Mouse (Mus musculus): ENCODE measurements at regions not wholly inside any gene's neighbourhood (a gene's known extent, or its start where the extent isn't known, plus 50 kb on each side); places are given as distances from the start of the nearest gene placed in this dataset.

DNA sequence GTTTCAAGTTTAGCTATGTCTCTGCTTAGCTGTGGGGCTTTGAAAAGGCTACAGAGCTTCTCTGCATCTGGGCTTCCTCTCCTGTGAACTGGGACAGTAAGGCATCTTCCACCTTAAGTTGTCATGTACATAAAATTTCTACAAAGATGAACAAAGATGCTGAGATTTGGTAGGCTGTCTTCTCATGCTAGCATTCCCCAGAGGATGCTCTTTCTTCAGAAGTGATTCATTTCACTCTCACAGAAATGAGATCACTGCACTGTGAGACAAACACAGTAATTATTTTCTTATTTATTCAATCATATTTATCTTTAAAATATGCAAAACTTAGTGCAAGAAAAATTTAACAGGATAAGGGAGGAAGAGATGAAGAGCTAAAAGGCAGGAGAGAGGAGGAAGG lies 261.5 kb downstream of the Lpin1 start:
- H3K27me3 ChIP-seq (ENCODE audit: control insufficient read depth in 1 of 2, insufficient read depth in 2 of 2, low read length in 2 of 2), result no peaks in the 10 kb centered on the region; a peak in 2 of 4 replicates
- no peak for DNase-seq (ENCODE audit: low read depth, low spot score)
- no peaks in the 10 kb centered on the region for H3K79me2 ChIP-seq (ENCODE audit: control insufficient read depth, insufficient read depth, low read length, poor library complexity)
- no peak for TF ChIP-seq MYB (IDR thresholded peaks at IDR 0.05; ENCODE audit: low read depth, low read length)
- TF ChIP-seq POLR2A (IDR thresholded peaks at IDR 0.05; ENCODE audit: control insufficient read depth in 1 of 2, insufficient read depth in 1 of 2, low read depth in 1 of 2, low read length in 2 of 2, poor library complexity in 1 of 2), result no peak
- no peak for TF ChIP-seq CTCF (IDR thresholded peaks at IDR 0.05 in 2 of 3, conservative IDR thresholded peaks at IDR 0.05 in 1 of 3; ENCODE audit: control insufficient read depth in 1 of 3, insufficient read depth in 1 of 3, low read depth in 2 of 3, low read length in 3 of 3, poor library complexity in 1 of 3, severe bottlenecking in 1 of 3)
- TF ChIP-seq KAT2A (conservative IDR thresholded peaks at IDR 0.05; ENCODE audit: low read depth, low read length), result no peak
- TF ChIP-seq USF1 (IDR thresholded peaks at IDR 0.05; ENCODE audit: low read depth, low read length), result no peak
- no peak for TF ChIP-seq USF2 (IDR thresholded peaks at IDR 0.05; ENCODE audit: borderline replicate concordance in 1 of 2, insufficient read depth in 1 of 2, low read depth in 1 of 2, low read length in 2 of 2)
- TF ChIP-seq E2F4 (IDR thresholded peaks at IDR 0.05; ENCODE audit: borderline replicate concordance, low read depth, low read length), result no peak
- TF ChIP-seq RCOR1 (IDR thresholded peaks at IDR 0.05; ENCODE audit: low read depth, low read length), result no peak
- TF ChIP-seq JUND (IDR thresholded peaks at IDR 0.05; ENCODE audit: low read depth, low read length), result no peak
- TF ChIP-seq CHD2 (IDR thresholded peaks at IDR 0.05; ENCODE audit: low read length), result no peak
- no peak for TF ChIP-seq MAZ (IDR thresholded peaks at IDR 0.05; ENCODE audit: low read depth, low read length)
- no peak for TF ChIP-seq TAL1 (IDR thresholded peaks at IDR 0.05; ENCODE audit: low read length)
- no peak for TF ChIP-seq MAX (IDR thresholded peaks at IDR 0.05; ENCODE audit: low read length)
- TF ChIP-seq GATA1 (IDR thresholded peaks at IDR 0.05; ENCODE audit: low read depth, low read length), result no peak
- TF ChIP-seq MEF2A (IDR thresholded peaks at IDR 0.05; ENCODE audit: extremely low read depth, insufficient replicate concordance, low read depth, low read length, poor library complexity, severe bottlenecking), result no peak
- H3K4me3 ChIP-seq (ENCODE audit: control insufficient read depth in 1 of 2, insufficient read depth in 1 of 2, low read depth in 2 of 2, low read length in 2 of 2), result no peak overlapping the region
- no peaks in the 10 kb centered on the region for H3K36me3 ChIP-seq (ENCODE audit: control insufficient read depth in 1 of 2, insufficient read depth in 2 of 2, low read length in 2 of 2)
- no peaks in the 10 kb centered on the region for H3K9me3 ChIP-seq (replicated peaks; ENCODE audit: insufficient read depth, low read length)
- no peaks in the 10 kb centered on the region for H3K4me1 ChIP-seq (ENCODE audit: control insufficient read depth in 1 of 2, insufficient read depth in 2 of 2, low read length in 2 of 2)
- no peak overlapping the region for H3K27ac ChIP-seq (ENCODE audit: control insufficient read depth, low read depth, low read length)
- no peak overlapping the region for H3K9ac ChIP-seq (ENCODE audit: control insufficient read depth, low read depth, low read length, poor library complexity, severe bottlenecking)

DNA sequence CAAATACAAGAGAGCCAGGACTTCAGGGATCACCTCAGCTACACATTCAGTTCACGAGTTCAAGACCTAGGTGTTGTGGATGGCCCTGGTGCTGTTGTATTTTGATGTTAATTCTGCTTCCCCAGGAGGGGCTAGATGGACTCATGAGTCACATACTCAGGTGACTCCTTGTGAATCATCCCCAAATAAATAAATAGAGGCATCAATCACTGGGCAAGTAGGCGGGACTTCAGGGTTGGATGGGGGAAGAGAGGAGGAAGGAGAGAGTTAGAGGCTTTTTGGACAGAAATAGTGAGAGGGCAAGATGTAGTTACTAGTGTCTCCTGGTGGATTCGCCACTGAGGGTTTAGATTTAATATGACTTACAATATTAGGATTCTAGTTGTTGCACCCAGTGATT lies 266.7 kb downstream of the Lpin1 start:
- Histone ChIP-seq H3K79me2 (ENCODE audit: control insufficient read depth, insufficient read depth, low read length, poor library complexity) (no peaks in the 10 kb centered on the region), H3K4me3 (ENCODE audit: control insufficient read depth in 1 of 2, insufficient read depth in 1 of 2, low read depth in 2 of 2, low read length in 2 of 2) (no peak overlapping the region), H3K4me1 (ENCODE audit: control insufficient read depth in 1 of 2, insufficient read depth in 2 of 2, low read length in 2 of 2) (no peaks in the 10 kb centered on the region), H3K27ac (ENCODE audit: control insufficient read depth, low read depth, low read length) (no peak overlapping the region), H3K36me3 (ENCODE audit: control insufficient read depth in 1 of 2, insufficient read depth in 2 of 2, low read length in 2 of 2) (no peaks in the 10 kb centered on the region), H3K27me3 (ENCODE audit: control insufficient read depth in 1 of 2, insufficient read depth in 2 of 2, low read length in 2 of 2) (no peaks in the 10 kb centered on the region), H3K9ac (ENCODE audit: control insufficient read depth, low read depth, low read length, poor library complexity, severe bottlenecking) (no peak overlapping the region), H3K9me3 (replicated peaks; ENCODE audit: insufficient read depth, low read length) (no peaks in the 10 kb centered on the region)
- DNase-seq (ENCODE audit: low read depth, low spot score), result no peak
- TF ChIP-seq POLR2AphosphoS5 (IDR thresholded peaks at IDR 0.05; ENCODE audit: borderline replicate concordance, low read depth, low read length) (no peak), ZC3H11A (IDR thresholded peaks at IDR 0.05; ENCODE audit: low read depth, low read length) (no peak), CTCF (IDR thresholded peaks at IDR 0.05 in 2 of 3, conservative IDR thresholded peaks at IDR 0.05 in 1 of 3; ENCODE audit: control insufficient read depth in 1 of 3, insufficient read depth in 1 of 3, low read depth in 2 of 3, low read length in 3 of 3, poor library complexity in 1 of 3, severe bottlenecking in 1 of 3) (no peak), TBP (IDR thresholded peaks at IDR 0.05; ENCODE audit: low read depth, low read length) (no peak), MAX (IDR thresholded peaks at IDR 0.05; ENCODE audit: low read length) (no peak), MYB (IDR thresholded peaks at IDR 0.05; ENCODE audit: low read depth, low read length) (no peak)

All from MEL (cell line).